Mouse (Mus musculus) embryo, embryonic 9.5 days (tissue): ENCODE data around the gene Nrip3.

ENCODE experiments used
- DNase-seq: peaks from one replicate; pipeline ENCODE4 v3.0.0-alpha.2; 2017; ENCODE audit errors: extremely low spot score

The Nrip3 gene

DNA sequence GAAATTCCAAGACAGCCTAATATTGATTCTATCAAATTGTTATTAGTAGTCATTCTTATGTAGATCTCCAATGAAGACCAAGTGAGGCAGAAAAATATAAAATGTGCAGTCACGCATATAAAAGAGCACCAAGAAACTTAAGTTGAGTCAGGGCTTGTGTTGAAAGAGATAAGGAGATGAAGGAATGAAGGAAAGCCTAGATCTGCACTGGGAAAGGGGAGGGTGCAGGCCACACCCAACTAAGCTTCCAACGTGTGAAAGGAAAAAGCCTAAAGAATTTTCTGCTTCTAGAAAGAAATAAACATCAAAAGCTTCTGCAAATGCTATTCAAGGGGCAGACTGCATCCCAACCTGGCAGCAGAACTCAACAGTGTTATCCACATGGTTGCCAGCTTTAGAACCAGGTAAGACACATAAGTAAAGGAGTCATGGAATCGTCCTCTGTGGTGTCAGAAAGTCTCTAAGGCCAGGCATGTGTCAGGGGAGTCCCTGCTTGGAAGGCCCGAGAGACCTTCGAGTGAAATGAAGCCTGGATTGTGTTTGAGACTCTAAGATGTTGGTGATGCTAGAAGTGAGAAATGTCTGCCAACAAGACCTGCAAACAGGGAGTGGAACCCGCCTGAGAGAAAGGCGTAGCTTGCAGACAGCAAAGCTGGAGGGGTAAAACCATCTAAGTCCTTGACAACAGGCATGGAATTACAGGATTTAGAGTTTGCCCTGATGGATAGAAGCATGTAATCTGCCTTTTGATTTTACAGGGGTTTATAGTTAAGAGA lies 14.1 kb downstream of the Nrip3 start:
- no peak for DNase-seq

DNA sequence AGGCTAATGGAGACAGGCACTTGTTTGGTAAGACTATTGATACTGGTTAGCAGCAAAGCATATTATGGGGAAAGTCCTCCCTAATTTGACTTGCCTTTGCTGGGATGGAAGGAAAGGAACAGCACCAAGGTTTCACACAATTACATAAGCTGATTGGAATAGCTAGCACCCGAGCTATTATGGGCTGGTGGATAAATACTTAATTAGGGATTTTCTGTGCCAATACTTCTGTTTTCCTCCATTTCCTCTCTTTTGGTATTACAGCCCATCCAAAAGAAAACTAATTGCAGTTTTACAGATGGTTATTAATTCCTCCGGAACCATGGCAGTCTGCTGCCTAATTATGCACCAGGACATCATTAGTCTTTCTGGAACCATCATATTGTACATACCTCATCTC lies 17.8 kb downstream of the Nrip3 start:
- no peak for DNase-seq

DNA sequence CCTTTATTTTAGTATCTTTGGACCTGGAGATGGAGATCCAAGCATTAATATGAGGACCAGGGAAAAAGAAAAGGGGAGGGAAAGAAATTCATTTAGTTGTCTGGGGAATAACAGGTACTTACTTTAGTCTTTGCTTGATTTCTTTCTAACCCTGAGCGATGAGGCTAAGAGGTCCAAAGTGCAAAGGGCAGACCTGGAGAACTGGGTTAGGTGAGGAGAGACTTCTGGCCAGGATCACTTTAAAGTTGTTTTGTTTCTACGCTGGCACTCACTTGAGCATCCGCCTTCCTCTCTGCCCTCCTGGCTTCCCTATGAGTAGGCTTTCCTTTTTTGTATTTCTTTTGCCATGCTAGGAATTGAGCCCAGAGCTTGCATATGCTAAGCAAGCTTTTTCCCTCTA lies 25.5 kb downstream of the Nrip3 start:
- no peak for DNase-seq

DNA sequence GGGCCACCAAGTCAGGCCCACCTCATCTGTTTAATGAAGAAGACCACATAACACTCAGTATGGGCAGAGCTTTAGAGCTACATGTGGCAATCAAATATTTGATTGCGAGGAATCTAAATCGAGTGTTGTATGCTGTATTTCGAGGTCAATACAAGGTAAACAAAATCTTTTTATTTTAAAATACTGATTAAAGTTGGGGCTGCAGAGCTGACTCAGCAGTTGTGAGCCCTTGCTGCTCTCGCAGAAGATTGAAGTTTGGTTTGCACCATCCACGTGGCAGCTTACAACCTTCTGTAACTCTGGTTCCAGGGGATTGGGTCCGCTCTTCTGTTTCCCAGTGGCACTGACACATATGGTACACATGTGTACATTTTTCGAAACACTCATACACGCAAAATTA lies 27.8 kb downstream of the Nrip3 start:
- no peak for DNase-seq

- DNase-seq, result peak; percentile 86
These were observed 29.6 kb downstream of the Nrip3 start, which contains the start of gene Tmem9b for GRCm38 (mm10) chr7:109752008-109752925. Tmem9b (minus strand) TSS chr7:109752875.

DNA sequence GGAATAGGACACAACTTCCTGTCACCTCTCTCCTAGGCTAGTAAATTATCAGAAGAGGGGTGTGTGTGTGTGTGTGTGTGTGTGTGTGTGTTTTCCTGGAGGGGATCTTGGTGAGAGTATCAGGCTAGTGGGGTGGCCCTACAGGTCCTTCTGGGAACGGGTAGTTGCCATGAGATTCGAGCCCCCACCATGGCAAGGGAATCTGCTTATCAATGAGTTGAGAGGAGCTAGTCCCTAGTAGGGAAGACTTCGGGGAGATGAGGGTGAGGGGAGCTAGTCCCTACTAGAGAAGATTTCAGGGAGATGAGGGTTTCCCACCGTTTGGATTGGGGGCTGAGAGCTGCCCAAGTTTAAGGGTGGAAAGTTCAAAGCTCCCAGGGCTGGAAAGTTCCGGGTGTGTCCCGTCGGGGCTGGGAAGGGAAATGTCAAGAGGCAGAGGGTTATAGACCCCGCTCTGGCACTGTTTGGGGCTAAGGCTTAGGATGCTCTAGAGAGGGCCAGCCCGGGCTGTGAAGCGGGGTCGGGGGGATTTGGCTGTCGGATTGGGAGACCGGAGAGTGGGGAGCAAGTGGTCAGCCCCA lies 30.3 kb downstream of the Nrip3 start:
- DNase-seq, result no peak

GRCm38 (mm10) chr7:109747747-109748146 lies 34.1 kb downstream of the Nrip3 start:
- DNase-seq, result no peak

DNA sequence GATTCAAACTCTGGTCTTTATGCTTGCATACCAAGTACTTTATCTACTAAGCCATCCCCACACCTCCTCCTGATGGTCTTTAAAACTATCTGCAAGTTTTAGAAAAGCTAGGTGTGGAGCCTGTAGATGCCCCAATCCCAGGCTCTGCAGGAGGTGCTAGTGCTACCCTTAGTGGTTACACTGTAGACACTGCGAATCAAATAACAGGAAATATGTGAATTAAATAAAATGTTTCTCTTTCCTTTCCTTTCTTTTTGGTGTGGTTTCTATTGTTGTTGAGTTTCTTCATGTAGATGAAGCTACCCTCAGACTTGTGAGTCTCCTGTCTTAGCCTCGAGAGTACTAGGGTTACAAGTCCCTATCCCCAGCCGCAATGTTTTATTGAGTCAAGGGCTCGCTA lies 40.1 kb downstream of the Nrip3 start:
- no peak for DNase-seq

- no peak for DNase-seq
These were observed 40.8 kb downstream of the Nrip3 start for GRCm38 (mm10) chr7:109741060-109741459.

DNA sequence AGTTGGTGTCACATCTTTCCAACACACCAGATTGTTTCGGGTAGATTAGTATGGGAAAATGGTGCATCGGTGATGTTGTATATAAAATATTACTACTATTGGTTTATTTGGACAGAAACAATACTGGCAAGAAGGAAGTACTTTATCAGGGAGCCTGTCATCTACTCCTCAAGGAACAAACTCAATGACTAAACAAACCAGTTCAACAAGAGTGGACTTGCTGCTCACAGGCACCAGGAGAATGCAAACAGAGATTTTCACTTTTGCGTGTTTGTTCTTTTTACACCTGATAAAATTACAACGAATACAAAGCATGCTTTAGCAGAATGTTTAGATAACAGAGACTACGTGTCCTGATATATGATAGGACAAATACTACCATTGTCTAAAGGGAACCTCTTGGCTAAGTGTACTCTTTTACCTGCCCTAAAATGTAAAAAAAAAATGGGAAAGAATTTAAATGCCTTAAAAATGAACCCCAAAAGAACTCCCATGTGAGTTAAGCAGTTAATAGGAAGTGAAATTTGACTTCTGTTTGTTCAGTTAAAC lies 41.9 kb downstream of the Nrip3 start:
- DNase-seq, result no peak

DNA sequence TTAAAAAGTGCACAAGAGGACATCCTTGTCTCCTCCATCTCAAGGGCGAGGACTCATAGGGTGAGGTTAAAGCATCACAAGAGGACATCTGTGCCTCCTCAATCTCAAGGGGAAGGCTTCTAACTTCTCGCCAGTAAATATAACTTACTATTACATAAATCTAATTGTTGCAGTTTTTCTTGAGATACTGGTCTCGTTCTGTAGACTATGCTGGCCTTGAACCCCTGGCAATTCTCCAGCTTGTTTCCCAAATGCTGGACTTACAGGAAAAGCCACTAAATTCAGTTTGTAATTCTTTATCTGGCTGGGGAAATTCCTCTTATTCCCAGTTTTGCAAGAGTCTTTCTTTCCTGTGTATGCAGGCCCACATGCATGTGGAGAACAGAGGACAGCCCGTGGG lies 47.0 kb downstream of the Nrip3 start:
- no peak for DNase-seq

DNA sequence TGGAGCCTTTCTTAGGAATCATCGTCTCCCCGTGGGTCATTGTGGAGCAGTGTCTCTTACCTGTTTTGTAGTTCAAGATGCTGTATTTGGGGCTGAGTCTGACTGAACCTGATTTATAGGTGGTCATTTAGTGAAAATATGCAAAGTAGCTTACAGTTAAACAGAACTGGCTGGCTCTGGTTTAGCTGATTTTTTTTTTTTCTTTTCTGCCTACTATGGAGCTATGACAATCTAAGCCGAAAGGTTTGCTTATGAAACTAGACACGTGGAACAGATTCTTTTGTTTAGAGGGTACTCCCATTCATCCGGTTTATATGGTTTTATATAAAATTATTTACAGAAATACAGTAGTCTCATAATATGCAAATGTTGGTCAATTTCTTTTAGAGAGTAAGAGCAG lies 50.2 kb downstream of the Nrip3 start, which contains the start of gene Ascl3:
Gene Ascl3 (minus strand): TSS at position 101 of the 400 bp plus-strand sequence.
- DNase-seq, result no peak

DNA sequence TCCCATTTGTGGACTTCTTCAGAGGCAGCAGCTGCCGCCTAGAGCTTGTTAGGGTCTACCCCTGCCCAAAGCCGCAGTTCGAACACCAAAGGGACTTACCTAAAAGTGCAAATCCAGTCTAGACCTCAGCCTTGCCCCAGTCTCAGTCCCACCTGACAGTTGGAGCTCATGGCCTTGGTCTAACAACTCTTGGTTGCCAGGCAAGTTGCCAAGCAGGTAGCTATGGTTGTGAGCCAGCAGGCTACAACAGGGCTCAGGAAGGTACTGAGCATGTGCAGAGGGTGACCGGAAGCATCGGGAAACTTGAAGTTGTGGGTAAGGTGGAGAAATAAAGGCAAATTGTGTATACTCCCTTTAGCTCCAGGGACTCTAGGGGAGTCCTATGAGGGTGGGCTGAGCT lies 58.1 kb downstream of the Nrip3 start, which contains the start of gene BC051019:
Gene BC051019 (minus strand): TSS at position 154 of the 400 bp plus-strand sequence.
- DNase-seq, result no peak

DNA sequence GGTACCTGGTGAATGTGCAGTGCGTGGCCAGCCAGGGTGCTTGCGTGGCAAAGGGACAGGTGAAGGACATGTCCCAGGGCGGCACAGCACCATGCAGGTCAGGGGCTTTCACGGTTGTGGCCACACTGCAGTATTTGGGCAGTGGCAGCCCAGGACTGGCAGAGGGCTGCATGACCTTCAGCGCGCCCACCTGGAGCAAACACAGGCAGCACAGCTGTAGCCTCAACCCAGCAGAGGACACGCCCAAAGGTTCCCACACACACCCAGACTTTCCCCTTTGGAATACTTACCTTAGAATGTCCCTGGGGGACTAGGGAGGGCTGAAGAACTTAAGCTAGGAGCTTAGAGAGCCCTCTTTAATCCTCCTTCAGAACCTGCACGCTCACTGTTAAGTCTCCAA lies 58.7 kb downstream of the Nrip3 start:
- no peak for DNase-seq

DNA sequence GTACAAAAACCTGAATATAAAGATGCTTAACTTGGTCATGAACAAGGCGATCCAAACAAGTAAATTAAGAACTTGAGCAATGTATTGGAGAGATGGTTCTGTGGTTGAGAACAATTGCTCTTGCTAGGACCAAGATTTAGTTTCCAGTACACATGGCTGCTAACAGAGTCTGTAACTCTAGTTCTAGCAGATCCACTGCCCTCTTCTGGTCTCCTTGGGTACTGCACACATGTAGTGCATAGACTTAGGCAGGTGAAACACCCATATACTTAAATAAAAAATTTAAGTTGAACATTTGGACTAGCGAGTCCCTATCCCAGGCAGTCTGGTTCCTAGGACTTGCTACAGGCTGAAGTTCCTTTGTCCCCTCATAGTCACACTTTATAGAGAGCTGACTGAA lies 59.2 kb downstream of the Nrip3 start:
- no peak for DNase-seq

DNA sequence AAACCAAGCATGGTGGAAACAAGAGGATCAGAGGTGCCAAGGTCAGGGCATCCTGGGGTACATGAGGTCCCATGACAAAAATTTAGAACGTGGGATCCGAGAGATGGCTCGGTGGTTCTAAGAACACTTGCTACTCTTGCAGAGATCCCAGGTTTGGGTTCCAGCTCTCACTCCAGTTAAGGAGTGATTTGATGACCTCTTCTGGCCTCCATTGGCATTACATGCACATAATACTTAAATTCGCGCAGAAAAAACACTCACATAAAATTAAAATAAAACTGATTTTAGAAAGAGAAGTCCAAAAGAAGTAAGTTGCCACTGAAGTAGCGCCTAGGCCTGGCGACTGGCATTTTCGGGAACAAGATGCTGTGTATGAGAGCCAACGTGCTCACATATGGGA lies 62.5 kb downstream of the Nrip3 start:
- no peak for DNase-seq

DNA sequence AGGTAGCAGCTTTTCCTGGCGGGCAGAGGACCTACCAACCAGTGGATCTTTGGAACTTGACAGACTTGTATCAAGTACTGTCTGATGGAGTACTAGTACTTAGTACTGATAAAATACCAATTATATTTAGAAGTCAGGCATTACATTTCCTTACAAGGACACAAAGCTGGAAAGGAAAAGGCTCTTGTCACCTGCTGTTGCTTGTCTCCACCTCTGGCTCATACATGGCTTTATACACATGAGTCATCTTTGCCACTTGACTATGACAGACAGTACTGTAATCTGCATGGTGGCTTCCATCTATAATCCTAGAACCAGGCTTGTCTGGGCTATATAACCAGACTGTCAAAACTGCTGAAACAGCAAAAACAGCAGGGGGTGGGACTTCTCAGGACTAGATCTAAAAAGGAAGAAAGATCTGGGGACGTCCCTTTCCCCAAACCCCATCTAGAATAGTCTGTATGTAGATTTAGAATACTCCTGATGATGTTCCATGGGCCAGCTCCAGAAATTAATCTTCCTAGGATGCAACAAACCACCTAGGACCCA lies 68.3 kb downstream of the Nrip3 start:
- no peak for DNase-seq

GRCm38 (mm10) chr7:109712198-109712597 lies 69.6 kb downstream of the Nrip3 start:
- no peak for DNase-seq

- DNase-seq, result no peak
These were observed 71.8 kb downstream of the Nrip3 start for GRCm38 (mm10) chr7:109710069-109710468.

DNA sequence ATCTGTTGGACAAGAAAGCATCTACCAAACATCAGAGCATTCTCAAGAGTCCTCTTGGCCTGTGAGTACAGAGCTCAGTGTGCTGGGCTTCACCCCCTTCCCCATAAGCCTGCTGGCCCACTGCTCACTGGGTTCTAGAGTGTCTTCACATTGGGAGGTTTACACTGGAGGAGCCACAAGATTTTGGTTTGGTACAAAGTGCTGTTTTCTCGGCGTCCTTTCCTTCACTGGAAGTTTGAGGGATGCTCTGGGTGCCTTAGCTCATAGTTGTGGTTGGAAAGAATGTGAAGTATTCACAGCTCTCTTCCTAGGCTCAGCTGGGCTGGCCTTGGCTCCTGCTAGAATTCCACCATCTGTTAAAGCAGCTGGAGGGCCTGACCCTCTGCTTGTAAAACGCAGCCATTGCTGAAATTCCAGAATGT lies 72.9 kb downstream of the Nrip3 start:
- no peak for DNase-seq
